Mouse (Mus musculus) left cerebral cortex, adult 8-10 months (tissue): ENCODE results near the gene P2ry6. TPM values are rescaled to one million over a fixed set of nuclear protein-coding genes. Genes with fewer than 3 reads are reported as not detected.

Experiments used
- DNase-seq, 2 experiments: peaks; one replicate each; pipeline ENCODE4 v3.0.0; 2022; ENCODE audit warnings: low spot score in 2 of 2
- total RNA-seq, 4 experiments: library from RNA; stranded (reverse); gene quantifications; 2 replicates each; pipeline ENCODE4 v1.2.4; 2022

The P2ry6 gene
- total RNA-seq, 4 experiments from 2014 or later, result 2.0 to 7.4 (median 4.9) TPM

GRCm38 (mm10) chr7:100944306-100944705, 30.1 kb downstream of the P2ry6 start:
- DNase-seq, result no peak

GRCm38 (mm10) chr7:100942789-100943615, 31.4 kb downstream of the P2ry6 start:
- DNase-seq, result peak; percentile 36 to 71

- no peak for DNase-seq
Observed at GRCm38 (mm10) chr7:100941169-100941568, 33.3 kb downstream of the P2ry6 start.

- DNase-seq, result no peak
Observed at GRCm38 (mm10) chr7:100938106-100938505, 36.3 kb downstream of the P2ry6 start.

GRCm38 (mm10) chr7:100937481-100937880, 37.0 kb downstream of the P2ry6 start:
- no peak for DNase-seq

- DNase-seq, result no peak
Observed at GRCm38 (mm10) chr7:100933520-100933919, 40.9 kb downstream of the P2ry6 start.

- DNase-seq, result peak in 1 of 2 experiments; percentile 62
Observed at GRCm38 (mm10) chr7:100932481-100933007, 41.9 kb downstream of the P2ry6 start.

- no peak for DNase-seq
Observed at GRCm38 (mm10) chr7:100931926-100932480, 42.4 kb downstream of the P2ry6 start, which contains the start of gene Arhgef17. Gene Arhgef17, minus strand, starts transcription at chr7:100932107.

GRCm38 (mm10) chr7:100931316-100931925, 43.0 kb downstream of the P2ry6 start:
- DNase-seq, result no peak

- DNase-seq, result no peak
Observed at GRCm38 (mm10) chr7:100930619-100931315, 43.7 kb downstream of the P2ry6 start.

- no peak for DNase-seq
Observed at GRCm38 (mm10) chr7:100929639-100930303, 44.7 kb downstream of the P2ry6 start.

- no peak for DNase-seq
Observed at GRCm38 (mm10) chr7:100928456-100928855, 46.0 kb downstream of the P2ry6 start.

GRCm38 (mm10) chr7:100927287-100928000, 47.0 kb downstream of the P2ry6 start:
- no peak for DNase-seq

- DNase-seq, result peak in 1 of 2 experiments; percentile 80
Observed at GRCm38 (mm10) chr7:100926311-100926923, 48.0 kb downstream of the P2ry6 start.

- DNase-seq, result no peak
Observed at GRCm38 (mm10) chr7:100924674-100925445, 49.6 kb downstream of the P2ry6 start.

GRCm38 (mm10) chr7:100924200-100924599, 50.2 kb downstream of the P2ry6 start:
- no peak for DNase-seq

GRCm38 (mm10) chr7:100922907-100923306, 51.5 kb downstream of the P2ry6 start:
- no peak for DNase-seq

GRCm38 (mm10) chr7:100921289-100921688, 53.2 kb downstream of the P2ry6 start:
- no peak for DNase-seq

- no peak for DNase-seq
Observed at GRCm38 (mm10) chr7:100919809-100920107, 54.7 kb downstream of the P2ry6 start.
